ENCODE assay signal across 12 mouse cellular contexts in genomic region chr7:117911062-117911461, GRCm38 (mm10).
"Had no signal": no experiment of that assay in that cellular context is flagged by ENCODE, and none has a peak within 500 bp of the region (broad histone marks: within the 10 kb centered on the region; RNA-seq: fewer than 3 reads in every experiment).

No protein-coding gene starts in this region.

- DNase-seq: retina, postnatal 1 day; right cerebral cortex, adult 18-20 months; right cerebral cortex, postnatal 14 days; right cerebral cortex, postnatal 25 days; right cerebral cortex, postnatal 4 days; spleen, adult 18-20 months; thymus, adult 18-20 months; thymus, adult 2 months; thymus, postnatal 14 days; thymus, postnatal 25 days; thymus, postnatal 36 days; thymus, postnatal 4 days had no signal
